Mouse (Mus musculus): Measurements from ENCODE around the gene Ddr1. TPM values are rescaled to one million over a fixed set of nuclear protein-coding genes. Genes with fewer than 3 reads are reported as not detected.
"Not testable (repeated sequence)": the region's sequence is repeated elsewhere in the genome, so short reads cannot be mapped to it uniquely, and the experiment has no call there.

Gene Ddr1
- polyA plus RNA-seq, 1 experiment from 2014 or later, result 50.6 TPM

DNA sequence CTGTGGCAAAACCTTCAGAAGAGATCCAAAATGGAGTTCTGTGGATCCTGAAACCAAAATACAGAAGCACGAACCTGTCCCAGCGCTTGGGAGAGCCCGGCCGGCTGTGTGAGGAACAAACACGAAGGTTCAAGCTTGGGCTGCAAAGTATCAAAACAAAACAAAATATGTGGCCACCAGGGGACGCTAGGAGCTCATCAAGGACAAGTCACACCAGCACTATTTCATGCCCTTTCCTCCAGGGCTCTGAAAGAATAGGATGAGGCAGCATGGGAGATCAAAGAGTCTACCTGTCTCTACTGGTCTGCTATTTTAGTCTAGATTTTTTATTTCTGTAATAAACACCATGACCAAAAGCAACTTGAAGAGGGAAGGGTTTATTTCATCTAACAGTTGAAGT, 35.3 kb upstream of the Ddr1 start:
- no peak for ATAC-seq (ENCODE audit: insufficient number of reproducible peaks, insufficient read depth, low FRiP score, low read depth)
- no peaks in the 10 kb centered on the region for H3K9me3 ChIP-seq (ENCODE audit: control insufficient read depth, low read depth, low read length)
- WGBS, result 12% methylated on average over 6 of the region's 6 CpGs

DNA sequence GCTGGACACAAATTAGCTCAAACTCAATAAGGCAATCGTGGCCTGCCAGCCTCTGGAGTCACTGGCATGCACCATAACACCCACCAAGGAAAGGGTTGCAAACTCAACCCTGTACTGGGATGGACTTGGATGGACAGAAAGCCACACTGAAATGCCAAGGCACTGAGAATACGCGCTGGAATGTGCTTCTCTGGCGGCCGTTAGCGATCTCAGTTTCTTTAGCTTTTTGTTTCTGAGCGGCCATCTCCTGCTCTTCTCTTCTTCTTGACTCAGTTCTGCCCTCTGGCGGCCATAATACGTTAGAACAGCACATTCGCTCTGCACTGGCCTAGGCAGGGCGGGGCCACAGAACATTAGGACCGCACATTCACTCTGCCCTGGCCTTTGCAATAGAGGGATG, 33.3 kb upstream of the Ddr1 start:
- Histone ChIP-seq H3K4me2 (replicated peaks; ENCODE audit: low read depth, low read length) (peak overlapping the region; percentile 16; the same call in 1 of the 2 replicates), H3K27ac (ENCODE audit: low read length) (no peak overlapping the region), H3K27me3 (ENCODE audit: control insufficient read depth, insufficient read depth, low read length) (no peaks in the 10 kb centered on the region), H3K9ac (replicated peaks; ENCODE audit: low read depth, low read length) (no peak overlapping the region), H3K9me3 (ENCODE audit: control insufficient read depth, low read depth, low read length) (no peaks in the 10 kb centered on the region), H3K4me3 (ENCODE audit: low read depth, low read length) (no peak overlapping the region), H3K36me3 (ENCODE audit: control insufficient read depth, insufficient read depth, low read length) (no peaks in the 10 kb centered on the region), H3K4me1 (ENCODE audit: control insufficient read depth, insufficient read depth, low read length) (peaks cover 6% of the 10 kb centered on the region; the same call in 1 of the 2 replicates)
- peak; percentile 46; the same call in 1 of the 2 replicates for ATAC-seq (ENCODE audit: insufficient number of reproducible peaks, insufficient read depth, low FRiP score, low read depth)
- 9% methylated on average over 12 of the region's 12 CpGs for WGBS

More for the DNA sequence above, 35.3 kb upstream of the Ddr1 start:
- no peak overlapping the region for H3K27ac ChIP-seq (ENCODE audit: low read length)
- H3K4me3 ChIP-seq (ENCODE audit: low read depth, low read length), result no peak overlapping the region
- H3K36me3 ChIP-seq (ENCODE audit: control insufficient read depth, insufficient read depth, low read length), result no peaks in the 10 kb centered on the region
- peaks cover 6% of the 10 kb centered on the region; the same call in 1 of the 2 replicates for H3K4me1 ChIP-seq (ENCODE audit: control insufficient read depth, insufficient read depth, low read length)
- H3K4me2 ChIP-seq (replicated peaks; ENCODE audit: low read depth, low read length), result no peak overlapping the region
- H3K9ac ChIP-seq (replicated peaks; ENCODE audit: low read depth, low read length), result no peak overlapping the region
- no peaks in the 10 kb centered on the region for H3K27me3 ChIP-seq (ENCODE audit: control insufficient read depth, insufficient read depth, low read length)

DNA sequence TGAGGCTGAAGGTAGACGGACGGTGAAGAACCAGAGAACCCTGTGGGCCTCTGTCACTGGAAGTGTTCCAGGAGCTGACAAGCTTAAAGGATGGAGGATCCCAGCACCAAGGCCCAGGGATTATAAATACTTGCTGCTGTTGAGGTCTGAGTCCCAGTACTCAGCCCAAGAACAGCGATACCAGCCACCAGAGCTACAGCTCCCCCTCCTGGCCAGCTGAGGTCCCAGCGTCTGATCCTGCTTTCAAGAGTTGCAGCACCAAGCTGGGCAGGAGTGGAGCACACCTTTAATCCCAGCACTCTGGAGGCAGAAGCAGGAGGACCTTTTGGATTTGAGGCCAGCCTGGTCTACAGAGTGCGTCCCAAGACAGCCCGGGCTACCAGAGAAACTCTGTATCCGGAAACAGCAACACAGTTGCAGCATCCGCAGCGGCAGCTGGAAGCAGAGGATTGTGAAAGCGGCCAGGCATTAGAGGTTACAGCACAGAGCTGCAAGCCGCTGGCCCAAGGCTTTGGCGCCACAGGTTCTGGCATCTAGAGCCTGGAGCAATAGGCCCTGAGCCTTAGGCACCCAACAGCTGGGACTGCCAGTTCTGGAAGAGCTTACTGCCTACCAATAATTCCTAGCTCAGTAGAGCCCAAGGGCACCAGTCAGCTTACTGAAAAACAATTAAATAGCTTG, 32.0 kb upstream of the Ddr1 start:
- Histone ChIP-seq H3K9me3 (ENCODE audit: control insufficient read depth, low read depth, low read length) (no peaks in the 10 kb centered on the region), H3K4me3 (ENCODE audit: low read depth, low read length) (no peak overlapping the region), H3K4me2 (replicated peaks; ENCODE audit: low read depth, low read length) (no peak overlapping the region), H3K36me3 (ENCODE audit: control insufficient read depth, insufficient read depth, low read length) (no peaks in the 10 kb centered on the region), H3K4me1 (ENCODE audit: control insufficient read depth, insufficient read depth, low read length) (peaks cover 11% of the 10 kb centered on the region; the same call in 1 of the 2 replicates), H3K27me3 (ENCODE audit: control insufficient read depth, insufficient read depth, low read length) (no peaks in the 10 kb centered on the region), H3K9ac (replicated peaks; ENCODE audit: low read depth, low read length) (no peak overlapping the region), H3K27ac (ENCODE audit: low read length) (no peak overlapping the region)
- WGBS, result 45% methylated on average over 12 of the region's 12 CpGs
- ATAC-seq (ENCODE audit: insufficient number of reproducible peaks, insufficient read depth, low FRiP score, low read depth), result peak; percentile 21; the same call in 1 of the 2 replicates

DNA sequence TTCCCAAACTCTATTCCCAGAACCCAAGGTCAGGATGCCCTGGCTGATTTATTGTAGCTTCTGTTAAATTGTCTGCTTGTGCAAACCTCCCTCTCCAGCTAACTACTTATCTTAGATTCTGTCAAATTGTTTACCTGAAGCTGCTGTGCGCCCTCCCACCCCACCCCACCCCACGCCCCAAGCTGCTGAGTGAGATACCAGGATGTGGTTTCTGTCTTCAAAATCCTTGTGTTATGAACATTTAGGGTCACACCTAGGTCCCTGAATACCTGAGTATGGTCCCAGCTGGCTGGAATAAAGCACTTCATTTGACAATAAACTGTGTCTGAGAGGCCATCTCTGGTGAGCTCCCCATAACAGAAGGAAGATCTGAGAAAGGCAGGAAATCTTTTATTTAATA, 30.1 kb upstream of the Ddr1 start:
- WGBS, result 16% methylated on average over 2 of the region's 2 CpGs

DNA sequence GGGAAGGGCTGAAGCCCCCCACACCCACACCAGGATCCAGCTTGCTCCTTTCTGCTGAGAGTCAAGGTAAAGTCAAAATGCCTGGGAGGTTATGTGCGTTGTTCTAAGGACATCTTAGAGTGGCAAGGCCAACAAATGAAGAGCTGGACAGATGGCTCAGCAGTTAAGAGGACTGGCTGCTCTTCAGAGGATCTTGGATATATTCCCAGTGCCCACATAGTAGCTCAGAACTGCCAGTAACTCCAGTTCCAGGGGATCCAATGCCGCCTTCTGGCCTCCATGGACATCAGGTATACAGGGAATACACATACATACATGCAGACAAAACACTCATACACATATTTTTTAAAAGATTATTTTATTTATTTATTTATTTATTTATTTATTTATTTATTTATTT, 29.0 kb upstream of the Ddr1 start:
- H3K27ac ChIP-seq (ENCODE audit: low read length), result no peak overlapping the region

More for the DNA sequence above, 30.1 kb upstream of the Ddr1 start:
- no peak for ATAC-seq (ENCODE audit: insufficient number of reproducible peaks, insufficient read depth, low FRiP score, low read depth)
- Histone ChIP-seq H3K4me1 (ENCODE audit: control insufficient read depth, insufficient read depth, low read length) (peaks cover 12% of the 10 kb centered on the region; the same call in 1 of the 2 replicates), H3K27me3 (ENCODE audit: control insufficient read depth, insufficient read depth, low read length) (no peaks in the 10 kb centered on the region), H3K4me3 (ENCODE audit: low read depth, low read length) (no peak overlapping the region), H3K9ac (replicated peaks; ENCODE audit: low read depth, low read length) (no peak overlapping the region), H3K4me2 (replicated peaks; ENCODE audit: low read depth, low read length) (no peak overlapping the region), H3K9me3 (ENCODE audit: control insufficient read depth, low read depth, low read length) (no peaks in the 10 kb centered on the region), H3K36me3 (ENCODE audit: control insufficient read depth, insufficient read depth, low read length) (no peaks in the 10 kb centered on the region), H3K27ac (ENCODE audit: low read length) (no peak overlapping the region)

DNA sequence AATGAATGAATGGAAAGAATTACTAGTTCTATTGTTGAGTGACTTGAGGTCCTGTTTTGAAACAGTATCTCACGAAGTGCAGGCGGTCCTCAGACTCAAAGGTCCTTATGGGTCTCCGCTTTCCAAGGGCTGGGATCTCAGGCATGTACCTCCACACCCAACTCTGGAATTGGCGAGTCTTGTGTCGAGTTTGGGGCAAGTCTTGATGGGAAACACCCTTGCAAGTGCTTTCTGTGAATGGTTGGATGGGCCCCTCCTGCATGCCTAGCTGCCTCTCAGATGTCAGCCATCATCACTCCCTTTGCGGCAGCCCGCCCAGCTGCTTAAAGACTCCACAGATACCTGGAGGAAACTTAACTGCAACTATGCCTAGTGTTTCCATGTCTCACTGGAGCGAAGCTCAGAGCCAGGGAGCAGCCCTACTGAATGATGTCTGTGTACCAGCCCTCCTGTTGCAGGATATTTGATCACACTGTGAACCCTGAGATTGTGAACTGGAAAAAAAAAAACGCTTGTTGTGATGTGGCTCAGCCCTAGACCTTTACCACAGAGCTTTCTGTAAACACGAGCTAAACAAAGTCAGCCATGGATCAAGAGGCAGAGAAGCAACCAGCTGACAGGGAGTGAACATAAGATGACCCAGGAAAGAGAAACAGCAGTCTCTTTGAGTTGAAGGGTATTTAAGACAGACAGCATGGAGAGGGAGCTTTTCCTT, 27.2 kb upstream of the Ddr1 start:
- WGBS, result 45% methylated on average over 10 of the region's 10 CpGs
- H3K36me3 ChIP-seq (ENCODE audit: control insufficient read depth, insufficient read depth, low read length), result no peaks in the 10 kb centered on the region
- no peak overlapping the region for H3K27ac ChIP-seq (ENCODE audit: low read length)
- H3K27me3 ChIP-seq (ENCODE audit: control insufficient read depth, insufficient read depth, low read length), result no peaks in the 10 kb centered on the region
- no peak overlapping the region for H3K9ac ChIP-seq (replicated peaks; ENCODE audit: low read depth, low read length)
- no peak overlapping the region for H3K4me2 ChIP-seq (replicated peaks; ENCODE audit: low read depth, low read length)
- H3K4me3 ChIP-seq (ENCODE audit: low read depth, low read length), result no peak overlapping the region
- H3K9me3 ChIP-seq (ENCODE audit: control insufficient read depth, low read depth, low read length), result no peaks in the 10 kb centered on the region
- H3K4me1 ChIP-seq (ENCODE audit: control insufficient read depth, insufficient read depth, low read length), result peaks cover 9% of the 10 kb centered on the region; the same call in 1 of the 2 replicates
- no peak for ATAC-seq (ENCODE audit: insufficient number of reproducible peaks, insufficient read depth, low FRiP score, low read depth)

More for the DNA sequence above, 29.0 kb upstream of the Ddr1 start:
- Histone ChIP-seq H3K36me3 (ENCODE audit: control insufficient read depth, insufficient read depth, low read length) (no peaks in the 10 kb centered on the region), H3K4me1 (ENCODE audit: control insufficient read depth, insufficient read depth, low read length) (peaks cover 12% of the 10 kb centered on the region; the same call in 1 of the 2 replicates), H3K4me2 (replicated peaks; ENCODE audit: low read depth, low read length) (no peak overlapping the region), H3K9me3 (ENCODE audit: control insufficient read depth, low read depth, low read length) (no peaks in the 10 kb centered on the region), H3K4me3 (ENCODE audit: low read depth, low read length) (no peak overlapping the region), H3K9ac (replicated peaks; ENCODE audit: low read depth, low read length) (no peak overlapping the region), H3K27me3 (ENCODE audit: control insufficient read depth, insufficient read depth, low read length) (no peaks in the 10 kb centered on the region)
- WGBS, result 93% methylated on average over 2 of the region's 2 CpGs
- ATAC-seq (ENCODE audit: insufficient number of reproducible peaks, insufficient read depth, low FRiP score, low read depth), result no peak

DNA sequence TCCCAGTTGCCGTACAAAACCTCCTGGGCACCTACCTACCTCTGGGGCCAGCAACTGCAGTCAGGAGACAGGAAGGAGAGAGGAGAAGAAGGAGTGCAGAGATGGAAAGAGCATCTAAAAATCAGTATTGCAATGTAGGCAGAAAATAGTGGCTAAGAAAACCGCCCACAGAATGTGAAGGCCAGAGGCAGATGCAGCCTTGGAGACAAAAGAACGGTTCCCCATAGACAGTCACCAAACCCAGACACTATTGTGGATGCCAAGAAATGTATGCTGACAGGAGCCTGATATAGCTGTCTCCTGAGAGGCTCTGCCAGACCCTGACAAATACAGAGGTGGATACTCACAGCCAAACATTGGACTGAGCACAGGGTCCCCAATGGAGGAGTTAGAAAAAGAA, 25.7 kb upstream of the Ddr1 start:
- H3K36me3 ChIP-seq (ENCODE audit: control insufficient read depth, insufficient read depth, low read length); H3K27me3 ChIP-seq (ENCODE audit: control insufficient read depth, insufficient read depth, low read length); H3K9me3 ChIP-seq (ENCODE audit: control insufficient read depth, low read depth, low read length); H3K4me3 ChIP-seq (ENCODE audit: low read depth, low read length); H3K27ac ChIP-seq (ENCODE audit: low read length); H3K4me2 ChIP-seq (replicated peaks; ENCODE audit: low read depth, low read length); ATAC-seq (ENCODE audit: insufficient number of reproducible peaks, insufficient read depth, low FRiP score, low read depth); H3K9ac ChIP-seq (replicated peaks; ENCODE audit: low read depth, low read length): not testable (repeated sequence)
- WGBS, result 77% methylated on average over 3 of the region's 3 CpGs
- peaks cover 12% of the 10 kb centered on the region; the same call in 1 of the 2 replicates for H3K4me1 ChIP-seq (ENCODE audit: control insufficient read depth, insufficient read depth, low read length)

DNA sequence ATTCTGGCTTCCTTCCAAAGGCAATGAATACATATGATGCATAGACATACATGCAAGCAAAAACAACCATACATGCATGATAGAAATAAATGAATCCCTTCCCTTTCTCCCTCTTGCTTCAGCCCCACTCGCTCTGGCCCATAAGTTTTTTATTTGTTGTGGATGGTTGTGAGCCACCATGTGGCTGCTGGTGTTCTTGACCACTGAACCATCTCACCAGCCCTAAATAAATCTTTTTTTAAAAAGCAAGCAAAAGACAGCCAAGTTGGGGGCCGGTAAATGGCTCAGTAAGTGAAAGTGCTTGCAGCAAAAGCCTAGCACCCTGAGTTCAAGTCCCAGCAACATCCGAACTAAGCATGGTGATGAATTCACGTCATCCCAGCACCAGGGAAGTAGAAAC, 24.4 kb upstream of the Ddr1 start:
- peaks cover 12% of the 10 kb centered on the region; the same call in 1 of the 2 replicates for H3K4me1 ChIP-seq (ENCODE audit: control insufficient read depth, insufficient read depth, low read length)
- H3K27ac ChIP-seq (ENCODE audit: low read length), result no peak overlapping the region
- no peak overlapping the region for H3K9ac ChIP-seq (replicated peaks; ENCODE audit: low read depth, low read length)
- H3K4me2 ChIP-seq (replicated peaks; ENCODE audit: low read depth, low read length), result no peak overlapping the region
- H3K36me3 ChIP-seq (ENCODE audit: control insufficient read depth, insufficient read depth, low read length), result no peaks in the 10 kb centered on the region
- H3K9me3 ChIP-seq (ENCODE audit: control insufficient read depth, low read depth, low read length), result no peaks in the 10 kb centered on the region
- 82% methylated on average over 4 of the region's 4 CpGs for WGBS
- ATAC-seq (ENCODE audit: insufficient number of reproducible peaks, insufficient read depth, low FRiP score, low read depth), result no peak
- H3K4me3 ChIP-seq (ENCODE audit: low read depth, low read length), result no peak overlapping the region
- H3K27me3 ChIP-seq (ENCODE audit: control insufficient read depth, insufficient read depth, low read length), result no peaks in the 10 kb centered on the region
